Mouse (Mus musculus) limb, embryonic 11.5 days (tissue): ENCODE data around the gene 1700123O20Rik. TPM values are rescaled to one million over a fixed set of nuclear protein-coding genes. Genes with fewer than 3 reads are reported as not detected.

Source experiments
- ATAC-seq: fragments of 200-750 bp; cut with Nextera tagmentation; 2 replicates; pipeline ENCODE4 v1.8.0; 2017; ENCODE audit warnings: low read depth; ENCODE audit not compliant: insufficient number of reproducible peaks, low FRiP score, low TSS enrichment
- DNase-seq: peaks from one replicate; pipeline ENCODE4 v3.0.0-alpha.2; 2015; ENCODE audit warnings: low spot score
- H3K27ac ChIP-seq: fragments of 300-500 bp; sonication (generic); replicated peaks from 2 replicates; pipeline ENCODE4 v1.5.1; 2014; ENCODE audit warnings: low read depth, mild to moderate bottlenecking, low read length
- H3K27me3 ChIP-seq: fragments of 300-500 bp; sonication (generic); 2 replicates; pipeline ENCODE4 v1.6.1; 2014; ENCODE audit warnings: mild to moderate bottlenecking, low read length, mixed read lengths; ENCODE audit not compliant: control insufficient read depth, insufficient read depth
- H3K36me3 ChIP-seq: fragments of 300-500 bp; sonication (generic); 2 replicates; pipeline ENCODE4 v1.6.1; 2014; ENCODE audit warnings: mild to moderate bottlenecking, low read length, moderate library complexity, mixed read lengths; ENCODE audit not compliant: control insufficient read depth, insufficient read depth
- H3K4me1 ChIP-seq: fragments of 300-500 bp; sonication (generic); 2 replicates; pipeline ENCODE4 v1.6.1; 2014; ENCODE audit warnings: low read length, mixed read lengths; ENCODE audit not compliant: control insufficient read depth, insufficient read depth
- H3K4me2 ChIP-seq: fragments of 300-500 bp; sonication (generic); 2 replicates; pipeline ENCODE4 v1.6.1; 2014; ENCODE audit warnings: low read depth, mild to moderate bottlenecking, moderate library complexity; ENCODE audit not compliant: severe bottlenecking
- H3K4me3 ChIP-seq: fragments of 300-500 bp; sonication (generic); 2 replicates; pipeline ENCODE4 v1.5.1; 2014; ENCODE audit warnings: low read depth, low read length
- H3K9ac ChIP-seq: fragments of 300-500 bp; sonication (generic); 2 replicates; pipeline ENCODE4 v1.6.1; 2014; ENCODE audit warnings: mild to moderate bottlenecking, low read length
- H3K9me3 ChIP-seq: fragments of 300-500 bp; sonication (generic); 2 replicates; pipeline ENCODE4 v1.6.1; 2016; ENCODE audit warnings: low read length; ENCODE audit not compliant: control insufficient read depth
- WGBS: fragments of 180-500 bp; shearing (Covaris S2); extraction: QIAGEN DNeasy Blood & Tissue Kit; methylation state at CpG from one replicate; pipeline ENCODE4 v1.1.7; 2014; 5-methylcytosine and 5-hydroxymethylcytosine counted together
- polyA plus RNA-seq: library from polyadenylated mRNA; unstranded; fragments of >200 nt; fragmentation: Nextera tagmentation; extraction: Ambion mirVana; gene quantifications from 2 replicates; pipeline ENCODE4 v1.2.1, GENCODE M21; 2014

The 1700123O20Rik gene
- polyA plus RNA-seq, 1 experiment from 2014 or later: 114 TPM

DNA sequence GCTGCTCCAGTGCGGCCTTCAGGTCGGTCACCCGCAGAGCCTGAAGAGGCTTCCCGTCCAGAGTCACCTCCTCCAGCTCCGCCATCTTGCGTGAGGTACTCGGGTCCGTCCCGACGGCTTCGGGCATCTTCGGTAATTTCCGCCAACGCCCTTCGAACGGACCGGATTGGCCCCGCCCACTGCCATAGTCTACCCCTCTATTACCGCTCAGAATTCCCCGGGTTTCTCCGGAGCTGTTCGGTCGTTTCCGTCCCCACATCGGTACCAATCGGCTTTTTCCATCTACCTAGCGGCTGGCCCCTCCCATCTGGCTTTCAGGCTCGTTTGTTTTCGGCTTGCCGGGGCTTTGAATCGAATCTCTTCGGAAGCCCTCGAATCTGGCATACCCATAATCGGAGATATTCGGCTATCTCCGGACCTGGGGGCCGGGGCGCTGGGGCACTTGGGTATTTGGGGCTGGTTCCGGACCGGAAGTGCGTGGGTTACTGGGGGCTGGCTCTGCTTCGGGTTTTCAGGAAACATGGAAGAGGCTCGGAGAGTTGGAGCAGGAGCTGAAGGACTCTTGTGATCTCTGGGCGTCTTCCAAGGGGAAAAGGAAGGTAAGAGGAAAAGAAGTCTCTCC is 617 bp downstream of the 1700123O20Rik start, which contains the start of gene Acin1:
Gene Acin1 (minus strand): TSS at position 410 of the 622 bp plus-strand sequence.
- WGBS: 0% methylated on average over 44 of the region's 44 CpGs
- peaks cover 19% of the 10 kb centered on the region; the same call in 1 of the 2 replicates for H3K36me3 ChIP-seq

DNA sequence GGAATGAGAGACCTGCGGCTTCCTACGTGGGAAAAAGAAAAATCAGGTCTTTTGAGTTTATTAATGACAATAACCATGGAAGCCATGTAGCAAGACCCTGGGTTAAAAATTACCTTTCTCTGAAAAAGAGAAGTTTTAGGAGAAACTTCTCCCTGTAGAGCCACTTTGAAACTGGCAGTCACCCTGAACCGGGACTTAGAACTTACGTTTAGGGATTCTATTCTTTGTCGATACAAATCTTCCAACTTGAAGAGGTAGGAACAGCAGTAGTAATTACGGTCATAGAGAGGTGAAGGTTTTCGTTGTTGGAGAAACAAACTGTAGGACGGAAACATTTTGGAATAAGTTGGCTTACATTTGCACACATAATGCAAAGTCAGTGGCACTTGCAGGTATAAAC is 1.2 kb downstream of the 1700123O20Rik start:
- 5% methylated on average over 8 of the region's 8 CpGs for WGBS
- H3K9ac ChIP-seq: peak overlapping the region; percentile 94
- H3K9me3 ChIP-seq: no peaks in the 10 kb centered on the region
- peaks cover 19% of the 10 kb centered on the region; the same call in 1 of the 2 replicates for H3K36me3 ChIP-seq
- DNase-seq (no peak), ATAC-seq (no peak)
- H3K27me3 ChIP-seq: no peaks in the 10 kb centered on the region
- H3K4me3 ChIP-seq: peak overlapping the region; percentile 84
- no peak overlapping the region for H3K27ac ChIP-seq
- peak overlapping the region; percentile 60 for H3K4me2 ChIP-seq
- peaks cover 12% of the 10 kb centered on the region; the same call in 1 of the 2 replicates for H3K4me1 ChIP-seq

More for the DNA sequence above, 617 bp downstream of the 1700123O20Rik start, which contains the start of gene Acin1:
- Histone ChIP-seq H3K9ac (peak within 1 kb of the TSS; percentile 94), H3K27me3 (no peaks in the 10 kb centered on the region), H3K27ac (peak within 1 kb of the TSS; percentile 88), H3K4me1 (peaks cover 12% of the 10 kb centered on the region; the same call in 1 of the 2 replicates), H3K4me3 (peak within 1 kb of the TSS; percentile 84), H3K9me3 (no peaks in the 10 kb centered on the region), H3K4me2 (peak within 1 kb of the TSS; percentile 72)
- DNase-seq (peak; percentile 100), ATAC-seq (peak; percentile 96)

- Histone ChIP-seq H3K27me3 (no peaks in the 10 kb centered on the region), H3K9ac (no peak overlapping the region), H3K4me2 (no peak overlapping the region), H3K9me3 (no peaks in the 10 kb centered on the region), H3K27ac (no peak overlapping the region), H3K36me3 (peaks cover 6% of the 10 kb centered on the region; the same call in 1 of the 2 replicates), H3K4me1 (no peaks in the 10 kb centered on the region), H3K4me3 (no peak overlapping the region)
- DNase-seq: no peak
- WGBS: 76% methylated on average over 6 of the region's 6 CpGs
- ATAC-seq: no peak
Observed at GRCm38 (mm10) chr14:54695042-54695441, 9.0 kb downstream of the 1700123O20Rik start.

DNA sequence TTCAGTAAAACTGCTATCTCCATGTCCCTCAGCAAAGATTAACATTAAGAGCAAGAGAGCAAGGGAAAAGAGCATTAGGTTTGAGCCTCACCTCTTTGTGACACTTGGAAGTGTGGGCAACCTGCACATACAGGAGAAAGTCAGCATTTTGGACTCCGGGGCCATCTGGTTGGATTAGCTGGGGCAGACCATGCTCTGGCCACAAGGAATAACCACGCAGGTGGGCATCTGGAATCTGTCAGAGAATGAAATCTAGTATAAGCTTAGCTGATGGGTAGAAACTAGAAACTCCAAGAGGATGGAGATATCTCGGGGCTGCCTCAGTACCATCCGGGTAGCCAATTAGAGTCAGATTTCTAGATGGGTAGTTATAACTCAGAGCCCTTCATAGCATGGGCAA is 10.7 kb downstream of the 1700123O20Rik start:
- 82% methylated on average over 4 of the region's 4 CpGs for WGBS
- no peak for ATAC-seq

DNA sequence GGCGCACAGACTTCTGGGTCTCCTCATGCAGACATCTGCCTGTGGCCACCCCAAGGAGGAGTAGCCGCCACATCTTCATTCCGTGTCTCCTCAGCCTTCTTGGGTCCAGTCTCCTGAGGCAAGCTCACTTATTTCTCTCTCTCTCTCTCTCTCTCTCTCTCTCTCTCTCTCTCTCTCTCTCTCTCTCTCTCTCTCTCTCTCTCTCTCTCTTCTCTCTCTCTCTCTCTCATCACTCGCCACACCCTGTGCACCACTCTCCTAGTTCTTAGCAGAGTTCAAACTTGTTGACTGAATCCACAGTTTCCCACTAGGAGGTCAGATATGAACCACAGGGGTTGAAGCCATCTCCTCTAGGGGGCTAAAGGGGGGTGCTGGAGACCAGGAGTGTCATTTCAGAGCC is 12.7 kb downstream of the 1700123O20Rik start, which contains the start of gene Gm29776:
Gene Gm29776 (minus strand): TSS at position 101 of the 400 bp plus-strand sequence.
- Histone ChIP-seq H3K36me3 (no peaks in the 10 kb centered on the region), H3K9me3 (no peaks in the 10 kb centered on the region), H3K4me3 (no peak within 1 kb of the TSS), H3K27me3 (0 out of 2 replicates have a peak, but pooled peaks cover 2% of the 10 kb centered on the region), H3K4me1 (no peaks in the 10 kb centered on the region), H3K27ac (no peak within 1 kb of the TSS), H3K9ac (no peak within 1 kb of the TSS), H3K4me2 (no peak within 1 kb of the TSS)
- WGBS: 64% methylated on average over 4 of the region's 4 CpGs
- no peak for DNase-seq
- ATAC-seq: no peak

More for the DNA sequence above, 10.7 kb downstream of the 1700123O20Rik start:
- no peak for DNase-seq
- Histone ChIP-seq H3K4me2 (no peak overlapping the region), H3K4me3 (no peak overlapping the region), H3K27ac (no peak overlapping the region), H3K27me3 (no peaks in the 10 kb centered on the region), H3K4me1 (no peaks in the 10 kb centered on the region), H3K36me3 (no peaks in the 10 kb centered on the region; the same call in 1 of the 2 replicates), H3K9ac (no peak overlapping the region), H3K9me3 (no peaks in the 10 kb centered on the region)

DNA sequence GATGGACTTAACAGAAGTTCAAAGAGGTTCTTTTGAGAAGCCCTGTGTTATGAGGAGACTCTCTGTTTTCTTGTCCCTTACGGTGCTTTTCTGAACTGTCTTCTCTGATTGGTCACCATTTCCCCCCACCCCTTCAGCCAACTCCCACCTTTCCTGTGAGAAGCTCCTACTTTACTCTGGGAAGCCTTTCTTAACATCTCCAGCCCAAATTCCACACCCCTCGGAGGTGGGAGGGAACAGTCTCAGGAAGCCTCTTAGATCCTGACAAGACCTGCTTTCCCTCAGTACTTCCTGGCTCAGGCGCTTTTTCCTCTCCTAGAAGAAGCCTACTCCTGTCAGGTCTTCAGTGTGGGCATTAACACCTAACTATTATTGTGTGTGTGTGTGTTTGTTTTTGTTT is 13.6 kb downstream of the 1700123O20Rik start:
- Histone ChIP-seq H3K9ac (no peak overlapping the region), H3K36me3 (no peaks in the 10 kb centered on the region), H3K4me2 (no peak overlapping the region), H3K27me3 (0 out of 2 replicates have a peak, but pooled peaks cover 2% of the 10 kb centered on the region), H3K4me3 (no peak overlapping the region), H3K9me3 (no peaks in the 10 kb centered on the region), H3K27ac (no peak overlapping the region), H3K4me1 (no peaks in the 10 kb centered on the region)
- DNase-seq (no peak), ATAC-seq (no peak)
- WGBS: 32% methylated on average over 3 of the region's 3 CpGs

- peak; percentile 87 for DNase-seq
- Histone ChIP-seq H3K9me3 (no peaks in the 10 kb centered on the region), H3K4me3 (no peak overlapping the region), H3K4me1 (no peaks in the 10 kb centered on the region), H3K9ac (no peak overlapping the region), H3K27ac (no peak overlapping the region), H3K4me2 (no peak overlapping the region), H3K36me3 (no peaks in the 10 kb centered on the region), H3K27me3 (0 out of 2 replicates have a peak, but pooled peaks cover 2% of the 10 kb centered on the region)
- WGBS: 11% methylated on average over 6 of the region's 6 CpGs
- 0 out of 2 replicates have a peak, but pooled peaks have one; percentile 47 for ATAC-seq
Observed at GRCm38 (mm10) chr14:54701298-54701697, 15.3 kb downstream of the 1700123O20Rik start.

DNA sequence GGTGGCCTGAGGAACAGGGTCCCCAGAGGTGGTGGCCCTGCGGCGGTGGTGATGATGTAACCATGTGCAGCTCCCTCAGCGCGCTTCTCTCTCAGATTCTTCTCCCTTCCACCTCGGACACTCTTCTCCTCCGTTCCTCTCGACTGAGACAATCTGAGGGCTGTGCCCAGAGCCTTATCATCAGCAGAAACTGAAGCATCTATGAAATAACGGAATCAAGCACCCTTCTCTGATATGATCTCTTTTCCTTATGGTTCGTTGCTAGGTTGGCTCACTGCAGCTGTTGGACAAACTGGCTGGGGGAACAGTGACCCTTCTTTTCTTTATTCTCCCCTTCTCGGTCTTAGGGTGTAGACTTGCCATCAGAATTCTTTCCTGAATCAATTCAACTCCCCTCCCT is 17.2 kb downstream of the 1700123O20Rik start:
- Histone ChIP-seq H3K9me3 (no peaks in the 10 kb centered on the region), H3K4me2 (no peak overlapping the region), H3K4me1 (no peaks in the 10 kb centered on the region), H3K27me3 (0 out of 2 replicates have a peak, but pooled peaks cover 2% of the 10 kb centered on the region), H3K9ac (no peak overlapping the region), H3K36me3 (no peaks in the 10 kb centered on the region), H3K4me3 (no peak overlapping the region), H3K27ac (no peak overlapping the region)
- WGBS: 71% methylated on average over 10 of the region's 10 CpGs
- ATAC-seq (no peak), DNase-seq (no peak)
